Mouse (Mus musculus) fat pad, adult 2 months (tissue): ENCODE data around the gene Zfp82.

ENCODE experiments used
- DNase-seq: peaks from one replicate; pipeline ENCODE4 v3.0.0-alpha.2; 2011; ENCODE audit warnings: low read depth, low spot score; ENCODE audit errors: extremely low read depth

The Zfp82 gene

DNA sequence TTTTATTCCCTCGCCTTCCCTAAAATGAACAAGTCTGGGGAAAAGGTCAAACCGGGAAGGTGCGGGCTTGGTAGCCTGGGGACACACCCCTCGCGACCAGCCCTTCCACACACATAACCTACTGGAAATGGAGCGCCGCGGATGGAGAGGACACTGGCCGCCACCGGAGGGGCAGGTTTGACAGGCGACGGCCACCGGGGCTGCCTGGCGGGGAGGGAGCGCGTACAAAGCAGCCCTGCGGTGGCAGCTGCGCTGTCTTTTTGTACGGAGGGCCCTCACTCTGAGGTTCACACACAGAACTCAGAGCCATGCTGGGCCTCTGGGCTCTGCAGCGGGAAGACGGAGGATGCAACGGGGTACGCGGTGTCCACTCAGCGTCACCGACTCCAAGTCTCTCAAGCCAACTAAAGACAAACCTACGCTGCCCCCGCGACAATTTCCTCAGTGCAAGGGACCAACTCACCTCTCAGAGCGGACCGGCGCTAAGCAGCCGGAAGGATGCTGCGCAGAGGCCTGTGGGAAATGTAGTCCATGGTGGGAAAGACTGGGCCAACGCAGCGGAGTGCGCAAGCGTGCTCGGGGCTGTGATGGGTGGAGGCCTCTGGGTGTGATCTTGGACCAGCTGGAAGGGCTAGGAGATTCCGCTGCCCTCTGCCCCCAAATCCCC is 21.7 kb downstream of the Zfp82 start, which contains the start of gene Zfp14:
Gene Zfp14 (minus strand): TSS at position 499 of the 667 bp plus-strand sequence.
- no peak for DNase-seq

DNA sequence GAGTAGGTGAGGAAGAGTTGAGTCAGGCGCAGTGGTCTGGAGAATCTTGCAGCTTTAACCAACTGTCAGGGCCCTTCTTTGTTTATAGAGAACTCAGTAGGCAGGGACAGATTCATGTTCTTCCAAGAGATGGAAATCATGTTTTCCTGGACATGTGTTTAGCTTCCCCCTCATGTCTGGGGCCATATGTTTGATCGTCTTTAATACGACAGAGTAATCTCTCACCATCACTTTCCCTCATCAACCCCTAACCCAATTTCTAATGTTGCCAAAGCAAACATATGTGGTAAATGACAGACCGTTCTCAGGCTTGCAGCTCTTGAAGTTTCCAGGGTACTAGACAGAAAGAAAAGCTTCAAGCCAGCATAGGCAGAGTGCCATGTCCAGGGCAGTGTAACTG is 24.6 kb downstream of the Zfp82 start:
- no peak for DNase-seq

DNA sequence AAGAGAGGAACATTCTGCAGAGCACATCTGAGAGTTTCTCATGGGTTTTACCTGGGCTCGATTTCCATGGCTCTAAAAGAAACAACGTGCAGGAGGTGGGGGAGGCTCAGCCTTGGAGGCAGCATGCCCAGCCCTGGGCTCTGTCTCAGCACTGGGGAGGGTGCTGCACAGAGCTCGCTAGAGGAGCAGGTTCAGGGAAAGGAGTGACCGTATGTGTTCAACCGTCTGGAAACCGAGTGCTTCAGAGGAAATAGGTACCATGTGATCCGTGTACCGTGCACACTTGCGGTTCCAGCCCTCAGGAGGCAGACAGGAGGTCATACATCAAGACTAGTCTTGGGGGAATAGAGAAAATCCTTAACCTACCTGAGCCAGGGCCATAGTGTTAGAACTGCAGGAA is 28.3 kb downstream of the Zfp82 start:
- DNase-seq = no peak

DNA sequence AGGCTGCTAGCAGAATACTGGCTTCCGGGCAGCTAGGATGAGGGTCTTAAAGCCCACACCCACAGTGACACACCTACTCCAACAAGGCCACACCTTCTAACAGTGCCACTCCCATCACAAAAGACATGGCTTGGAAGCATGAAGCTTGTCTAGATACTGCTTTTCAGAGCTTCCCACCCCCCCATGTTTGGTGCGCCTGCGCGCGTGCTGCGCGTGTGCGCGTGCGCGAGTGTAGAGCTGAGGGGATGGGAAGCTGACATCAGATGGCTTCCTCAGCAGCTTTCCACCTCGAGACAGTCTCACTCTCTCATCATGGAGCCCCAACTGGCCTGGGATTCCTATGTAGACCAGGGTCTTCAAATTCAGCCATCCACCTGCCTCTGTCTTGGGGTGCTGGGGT is 38.4 kb downstream of the Zfp82 start:
- DNase-seq = no peak

DNA sequence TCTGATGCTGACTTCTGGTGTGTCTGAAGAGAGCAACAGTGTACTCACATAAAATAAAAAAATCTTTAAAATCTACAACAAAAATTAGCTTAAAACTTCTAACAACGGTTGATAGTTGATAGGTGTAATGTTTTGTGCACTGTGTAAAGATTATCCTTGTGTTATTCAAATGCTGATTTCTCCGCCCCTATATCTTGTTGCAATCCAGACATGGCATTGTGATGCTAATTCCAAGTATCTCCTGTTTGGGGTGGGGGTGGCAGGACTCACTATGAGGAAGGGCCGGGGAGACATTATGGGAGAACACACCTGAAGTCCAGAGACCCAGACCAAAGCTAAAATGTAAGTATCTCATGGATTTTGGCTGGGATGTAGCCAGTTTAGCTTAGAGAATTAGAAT is 41.3 kb downstream of the Zfp82 start:
- no peak for DNase-seq

DNA sequence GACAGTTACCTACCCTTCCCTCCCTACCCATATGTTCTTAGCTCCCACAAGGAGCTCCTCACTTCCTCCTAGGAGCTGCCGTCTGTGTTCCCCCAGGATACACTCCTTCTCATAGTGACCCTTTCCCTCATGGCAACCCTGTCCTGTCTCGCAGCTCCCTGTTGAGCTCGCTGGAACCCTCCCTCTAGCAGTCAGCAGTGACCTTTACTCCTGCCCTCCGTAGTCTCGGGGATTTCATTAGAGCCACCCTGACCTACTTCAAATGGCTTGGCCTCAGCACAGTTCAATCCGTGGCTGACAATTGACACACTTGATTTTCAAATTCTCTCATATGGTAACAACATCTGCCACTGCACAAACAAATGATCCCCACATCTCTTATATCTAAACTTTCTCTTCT is 42.0 kb downstream of the Zfp82 start:
- DNase-seq = no peak

DNA sequence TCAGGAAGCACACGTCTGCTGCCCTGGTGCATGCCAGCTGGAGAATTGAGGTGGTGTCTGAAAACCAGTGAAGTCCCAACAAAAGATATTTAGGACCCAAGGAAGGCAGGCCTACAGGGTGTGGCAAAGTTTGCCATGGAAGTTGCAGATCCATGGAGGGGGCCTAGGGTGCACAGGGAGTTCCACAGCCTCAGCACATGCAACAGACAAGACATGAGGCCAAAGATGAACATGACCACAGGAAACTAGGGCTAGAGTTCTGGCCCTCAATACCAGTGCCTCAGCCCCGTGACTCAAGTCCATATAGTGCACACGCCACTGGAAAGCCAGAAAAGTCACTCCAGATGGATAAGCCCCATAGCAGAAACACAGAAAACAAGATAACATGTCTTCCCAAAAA is 44.1 kb downstream of the Zfp82 start:
- no peak for DNase-seq

DNA sequence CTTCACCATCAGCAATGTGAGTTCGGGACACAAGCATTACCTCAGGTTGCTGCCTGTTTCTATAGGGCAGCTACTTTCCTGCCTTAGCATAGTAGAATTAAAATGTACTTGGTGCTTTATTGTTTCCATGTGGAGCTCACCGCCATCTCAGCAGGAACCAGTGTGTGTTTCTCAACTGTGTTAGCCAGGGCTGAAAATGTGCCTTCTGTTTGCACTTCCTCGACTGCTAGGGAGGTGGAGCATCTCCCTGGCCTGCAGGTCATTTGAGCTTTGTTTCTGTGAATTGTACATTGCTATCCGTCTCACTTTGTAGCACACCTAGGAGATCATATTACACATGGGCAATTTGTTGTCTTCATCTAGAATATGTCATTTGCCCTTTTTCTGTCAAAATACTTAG is 45.4 kb downstream of the Zfp82 start:
- DNase-seq = no peak

DNA sequence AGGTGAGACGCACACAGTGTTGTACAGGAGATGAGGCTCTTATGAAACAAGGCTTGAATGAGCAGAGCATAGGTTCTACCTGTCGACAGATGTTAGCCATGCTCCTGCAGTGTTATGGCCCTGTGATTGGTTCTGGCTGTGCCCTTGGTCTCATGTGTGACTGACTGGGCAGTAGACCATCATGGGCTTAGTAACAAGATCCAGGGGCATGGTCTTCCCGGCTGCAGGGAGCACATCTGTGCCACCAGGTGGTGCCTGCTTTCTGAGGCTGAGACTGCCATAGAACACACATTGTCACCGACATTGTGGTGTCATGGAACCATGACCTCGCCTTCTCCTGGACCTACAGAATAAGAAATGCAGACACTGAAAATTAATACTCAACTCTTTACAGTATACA is 47.3 kb downstream of the Zfp82 start:
- DNase-seq = no peak

DNA sequence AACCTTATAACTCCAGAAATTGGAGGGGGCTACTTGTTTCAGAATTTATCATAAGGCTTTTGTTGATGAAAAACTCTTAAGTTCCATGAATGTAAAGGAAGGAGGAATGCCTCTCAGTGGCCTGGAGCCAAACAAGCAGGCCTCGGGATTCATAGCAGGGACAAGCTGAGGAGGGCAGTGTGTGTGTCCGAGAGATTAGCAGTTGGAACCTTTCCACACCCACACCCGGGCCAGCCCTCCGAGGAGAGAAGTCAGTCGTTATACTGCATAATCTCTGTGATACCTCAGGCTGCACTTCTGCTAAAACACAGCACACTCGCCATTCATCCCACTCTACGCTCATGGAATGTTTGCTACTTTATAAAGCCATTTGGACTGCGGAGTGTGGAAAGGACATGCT is 48.9 kb downstream of the Zfp82 start:
- no peak for DNase-seq

DNA sequence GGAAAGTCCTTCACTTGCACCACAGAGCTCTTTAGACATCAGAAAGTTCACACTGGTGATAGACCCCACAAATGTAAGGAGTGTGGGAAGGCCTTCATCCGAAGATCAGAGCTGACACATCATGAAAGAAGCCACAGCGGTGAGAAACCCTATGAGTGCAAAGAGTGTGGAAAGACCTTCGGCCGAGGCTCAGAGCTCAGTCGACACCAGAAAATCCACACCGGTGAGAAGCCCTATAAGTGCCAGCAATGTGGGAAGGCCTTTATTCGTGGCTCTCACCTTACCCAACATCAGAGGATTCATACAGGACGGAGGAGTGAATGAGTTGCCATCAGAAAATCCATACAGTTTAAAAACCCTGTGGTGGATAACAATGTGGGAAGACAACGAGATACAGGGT is 49.4 kb downstream of the Zfp82 start:
- DNase-seq = no peak

DNA sequence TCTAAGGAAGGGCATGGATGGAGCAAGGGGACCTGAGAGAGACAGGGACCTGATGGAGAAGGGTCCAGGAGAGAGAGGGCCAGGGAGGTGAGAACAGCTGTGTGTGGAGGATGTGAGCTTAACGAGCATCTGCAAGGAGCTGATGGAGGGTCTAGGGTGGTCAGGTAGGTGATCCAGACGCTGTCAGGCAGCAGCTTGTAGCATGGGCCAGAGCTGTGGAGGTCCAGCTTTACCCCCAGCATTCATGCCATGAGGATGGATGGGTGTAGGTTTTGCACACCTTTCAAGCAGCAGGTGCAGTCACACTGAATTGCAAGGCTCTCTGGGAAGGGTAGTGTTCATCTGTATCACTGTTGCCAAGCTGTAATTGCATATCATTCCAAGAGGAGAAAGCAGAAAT is 53.2 kb downstream of the Zfp82 start:
- DNase-seq = no peak

DNA sequence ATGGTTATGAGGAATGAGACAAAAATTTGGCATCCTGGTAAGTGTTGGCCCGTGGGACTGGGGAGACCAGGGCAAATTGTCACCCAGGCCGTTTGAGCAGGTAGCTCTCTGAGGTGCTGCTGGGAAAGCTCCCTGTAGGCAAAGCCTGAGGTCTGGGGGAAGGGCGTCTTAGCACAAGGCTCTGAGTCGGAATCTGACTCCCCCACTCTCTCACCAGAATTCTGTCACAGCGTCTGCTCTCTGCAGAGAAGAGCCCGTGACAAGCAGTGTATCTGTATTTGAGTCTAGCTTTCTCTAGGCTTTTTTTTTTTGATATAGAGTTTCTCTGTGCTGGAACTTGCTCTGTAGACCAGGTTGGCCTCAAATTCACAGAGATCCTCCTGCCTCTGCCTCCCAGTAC is 55.5 kb downstream of the Zfp82 start:
- no peak for DNase-seq

DNA sequence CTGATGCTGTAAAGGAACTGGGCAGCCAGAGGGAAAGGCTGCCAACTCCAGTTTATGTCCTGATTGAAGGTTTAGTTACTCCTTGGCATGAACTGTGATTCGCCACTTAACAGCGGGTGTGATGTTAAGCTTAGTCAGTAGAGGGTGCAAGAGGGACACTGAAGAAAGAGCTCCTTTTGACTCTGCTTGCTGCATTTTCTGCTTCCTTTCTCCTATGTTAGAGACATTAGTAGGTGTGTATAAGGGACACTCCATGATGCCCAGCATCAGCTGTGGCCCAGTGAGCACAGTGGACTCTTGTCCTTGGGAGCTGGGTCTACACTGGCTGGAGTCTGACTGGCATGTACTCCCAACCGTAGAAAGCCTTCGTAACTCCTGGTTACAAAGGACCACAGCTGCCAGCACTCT is 59.7 kb downstream of the Zfp82 start:
- no peak for DNase-seq

DNA sequence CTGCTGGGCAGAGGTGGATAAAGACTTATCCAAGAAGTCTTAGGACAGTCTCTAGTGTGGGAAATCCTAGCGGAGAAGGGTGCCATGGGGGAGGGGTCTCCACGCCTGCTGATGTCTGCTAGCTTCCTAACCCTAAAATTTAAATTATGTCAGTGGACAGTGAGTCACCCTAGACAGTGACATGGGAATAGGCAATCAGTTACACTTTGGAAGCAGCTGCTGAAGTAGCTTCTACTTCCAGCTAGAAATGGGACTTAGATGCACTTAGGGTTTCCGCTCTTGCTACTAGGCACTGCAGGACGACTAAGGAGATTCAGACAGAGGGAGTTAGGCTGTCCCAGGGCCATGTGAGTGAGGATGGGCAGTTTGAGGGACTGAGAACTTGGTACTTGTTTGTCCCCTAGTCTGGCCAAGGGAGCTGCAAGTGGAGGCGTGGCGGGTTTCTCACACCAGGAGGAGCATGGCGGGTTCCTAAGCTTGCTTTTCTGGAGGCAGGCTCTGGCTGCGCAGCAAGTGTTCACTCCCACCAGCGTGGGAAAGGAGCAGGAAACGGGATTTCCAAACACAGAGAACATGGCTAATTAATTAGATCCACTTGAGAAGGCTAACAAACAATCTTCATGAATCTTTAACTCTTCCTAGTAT is 62.0 kb downstream of the Zfp82 start:
- DNase-seq = no peak

DNA sequence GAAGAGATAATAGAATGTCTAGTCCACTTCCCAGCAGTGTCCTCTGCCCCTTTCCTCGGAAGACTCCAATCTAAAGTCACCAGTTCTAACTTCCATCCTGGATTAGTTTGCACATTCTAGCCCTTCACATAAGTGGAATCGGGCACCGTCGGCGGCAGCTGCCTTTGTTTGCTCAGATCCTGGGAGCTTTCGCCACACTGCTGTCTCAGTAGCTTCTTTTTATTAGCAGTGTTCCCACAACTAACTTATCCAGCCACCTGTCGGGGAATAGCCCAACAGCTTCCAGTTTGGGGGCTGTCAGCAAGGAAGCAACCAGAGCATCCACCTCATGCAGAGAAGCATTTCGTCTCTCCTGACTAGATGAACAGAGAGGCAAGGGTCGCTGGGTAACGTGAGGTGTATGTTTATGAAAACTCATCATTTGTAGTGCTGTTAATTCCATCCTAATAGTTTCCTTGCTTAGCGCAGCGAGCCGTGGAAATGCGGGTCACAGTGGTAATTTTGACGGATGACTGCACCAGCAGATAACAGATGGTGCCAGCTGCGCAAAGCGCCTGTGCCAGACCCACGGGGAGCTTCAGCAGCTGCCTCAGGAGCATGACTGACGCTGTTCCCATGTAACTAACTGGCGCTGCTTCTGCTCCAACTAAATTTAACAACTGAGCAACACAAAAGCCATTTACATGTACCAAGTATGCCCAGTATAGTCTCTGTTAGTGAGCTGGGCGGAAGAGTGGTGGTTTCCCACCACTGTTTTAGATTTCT is 63.2 kb downstream of the Zfp82 start:
- DNase-seq = no peak

DNA sequence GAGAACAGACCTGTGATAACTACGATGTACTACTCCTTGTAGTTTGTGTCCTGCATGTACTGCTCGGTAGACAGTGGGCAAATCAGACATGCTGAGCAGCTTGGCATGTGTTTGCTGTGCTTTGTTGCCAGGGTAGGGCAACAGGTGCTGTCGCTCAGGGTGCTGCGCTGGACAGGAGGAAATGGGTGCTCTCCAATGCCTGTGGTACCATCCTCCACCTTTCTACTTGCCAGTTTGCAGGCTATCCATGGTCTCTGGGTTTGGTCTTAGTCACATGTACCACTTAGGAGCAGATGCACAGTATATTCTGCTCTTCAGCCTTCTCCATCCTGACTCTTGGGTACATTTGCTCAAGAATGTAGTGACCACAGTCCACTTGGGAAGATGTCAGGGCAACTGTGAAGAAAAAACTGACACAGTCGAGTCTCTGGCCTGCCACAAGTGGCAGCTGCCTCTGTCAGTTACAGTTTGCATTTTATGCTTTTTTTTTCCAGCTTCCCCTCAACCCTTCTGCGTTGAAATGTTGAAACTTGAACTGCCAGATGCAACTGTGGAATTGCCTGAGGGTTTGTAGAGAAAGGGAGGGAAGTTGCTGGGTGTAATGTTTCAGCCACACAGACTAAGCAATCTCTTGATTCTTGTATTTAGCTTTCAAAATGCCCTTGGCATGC is 64.5 kb downstream of the Zfp82 start:
- DNase-seq = no peak

DNA sequence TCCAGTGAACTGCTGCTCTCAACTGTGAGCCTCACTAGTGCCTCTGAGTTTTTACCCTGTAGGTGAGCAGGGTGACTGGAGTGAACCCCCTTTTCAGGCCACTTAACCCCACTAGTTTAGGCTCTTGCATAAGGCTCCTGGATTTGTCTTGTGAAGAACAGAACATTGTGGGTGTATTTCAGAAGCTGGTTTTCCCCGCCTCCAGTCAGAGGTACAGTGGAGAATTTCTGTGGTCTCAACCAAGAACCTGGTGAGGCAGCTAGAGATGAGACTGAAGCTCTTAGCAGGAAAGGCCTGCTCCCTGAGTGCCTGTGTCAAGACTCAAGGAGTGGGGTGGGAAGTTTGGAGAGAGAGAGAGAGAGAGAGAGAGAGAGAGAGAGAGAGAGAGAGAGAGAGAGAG is 65.1 kb downstream of the Zfp82 start:
- DNase-seq = no peak
